9 mouse cellular contexts compared by ENCODE assay signal in genomic region chr14:21985426-21985931, GRCm38 (mm10). TPM values are rescaled to one million over a fixed set of nuclear protein-coding genes. Genes with fewer than 3 reads are reported as not detected.
DNase-seq lines count a peak whose midpoint lies in the region; ATAC-seq lines count a peak whose summit lies in the region.
"Had no signal": no experiment of that assay in that cellular context is flagged by ENCODE, and none has a peak within 500 bp of the region (broad histone marks: within the 10 kb centered on the region; RNA-seq: fewer than 3 reads in every experiment).

No protein-coding gene starts in this region.

- H3K4me1 ChIP-seq in heart, embryonic 10.5 days = peaks cover 61% of the 10 kb centered on the region

- H3K27me3 ChIP-seq in heart, embryonic 10.5 days (ENCODE audit: insufficient read depth, poor library complexity, severe bottlenecking) = peaks cover 53% of the 10 kb centered on the region
- H3K27me3 ChIP-seq: CH12.LX had no signal

- whole genome bisulfite sequencing in heart, embryonic 10.5 days = 1% methylated on average over 37 of the region's 37 CpGs

- no peak for ATAC-seq in activated CD4-positive, CD25-positive, alpha-beta regulatory T cell, adult 4 months

- peak overlapping the region; percentile 88 for H3K27ac ChIP-seq in heart, embryonic 10.5 days

- no peak for DNase-seq in heart, embryonic 10.5 days (ENCODE audit: low spot score)
- DNase-seq in heart, postnatal 36 days = no peak
- peak; percentile 58 for DNase-seq in adrenal gland, postnatal 10 days
- peak; percentile 36 for DNase-seq in gastrocnemius, adult 18-20 months (ENCODE audit: low spot score)
- peak; percentile 47 for DNase-seq in kidney, adult 9 months
- peak; percentile 48 for DNase-seq in lung, postnatal 14 days
- no peak for DNase-seq in left cerebral cortex, adult 18-20 months (ENCODE audit: low spot score in 2 of 2)

- intact Hi-C loops in heart, postnatal 36 days (cut with DNase I) = loop anchor here (5.0 to 10.0 kb wide), 5 partner anchors 339 to 1417 kb away; no protein-coding TSS in a partner anchor

- peaks cover 10% of the 10 kb centered on the region; the same call in 1 of the 2 replicates for H3K36me3 ChIP-seq in heart, embryonic 10.5 days

- H3K9me3 ChIP-seq in heart, embryonic 10.5 days = no peaks in the 10 kb centered on the region

- H3K4me3 ChIP-seq in heart, embryonic 10.5 days = peak overlapping the region; percentile 77

RNA-seq across cellular contexts. Expression of gene Zfp503, which starts 3.9 kb away (rescaled TPM):
- 3.2 and 13.4 TPM in 2 replicates for polyA plus RNA-seq in heart, embryonic 10.5 days (2016; fragmentation: Nextera tagmentation; extraction: Ambion mirVana)
- total RNA-seq in heart, postnatal 36 days (2021) = 1 to 10 TPM; 1.8 to 2.2 TPM
- 10 to 100 TPM; 17.9 to 25.1 TPM for total RNA-seq in adrenal gland, postnatal 10 days (2021)
- total RNA-seq in gastrocnemius, adult 18-20 months (2021) = 1 to 10 TPM; 4.7 to 7.6 TPM
- not detected for polyA plus RNA-seq in activated CD4-positive, CD25-positive, alpha-beta regulatory T cell, adult 4 months (2017; shearing (Covaris generic))
- 1 to 10 TPM; 3.9 to 4.5 TPM for total RNA-seq in left cerebral cortex, adult 18-20 months (2021)
- total RNA-seq: CH12.LX had no signal

RNA-seq across cellular contexts. Expression of gene Lrmda, which starts 34.0 kb away (rescaled TPM):
- 0.60 and 1.1 TPM in 2 replicates for polyA plus RNA-seq in heart, embryonic 10.5 days (2016; fragmentation: Nextera tagmentation; extraction: Ambion mirVana)
- total RNA-seq in heart, postnatal 36 days (2021) = 1 to 10 TPM; 1.1 to 1.7 TPM
- total RNA-seq in adrenal gland, postnatal 10 days (2021) = 1 to 10 TPM; 3.6 to 4.9 TPM
- 1 to 10 TPM; 2.3 to 3.1 TPM for total RNA-seq in gastrocnemius, adult 18-20 months (2021)
- polyA plus RNA-seq in activated CD4-positive, CD25-positive, alpha-beta regulatory T cell, adult 4 months (2017; shearing (Covaris generic)) = not detected
- total RNA-seq in left cerebral cortex, adult 18-20 months (2021) = 1 to 10 TPM; 1.4 to 1.7 TPM

Comparison
In these comparisons a context has a peak if more than half of its experiments do, and no peak if none do; other contexts are left out.
1. DNase-seq: peak in adrenal gland, postnatal 10 days (single experiment), gastrocnemius, adult 18-20 months (single experiment), kidney, adult 9 months (single experiment) and lung, postnatal 14 days (single experiment); none in heart, embryonic 10.5 days (single experiment), heart, postnatal 36 days (0 of 2) and left cerebral cortex, adult 18-20 months (0 of 2).